Mouse (Mus musculus): ENCODE measurements around the gene Jsrp1. TPM values are rescaled to one million over a fixed set of nuclear protein-coding genes. Genes with fewer than 3 reads are reported as not detected.

The Jsrp1 gene
- polyA plus RNA-seq, 1 experiment: not detected

DNA sequence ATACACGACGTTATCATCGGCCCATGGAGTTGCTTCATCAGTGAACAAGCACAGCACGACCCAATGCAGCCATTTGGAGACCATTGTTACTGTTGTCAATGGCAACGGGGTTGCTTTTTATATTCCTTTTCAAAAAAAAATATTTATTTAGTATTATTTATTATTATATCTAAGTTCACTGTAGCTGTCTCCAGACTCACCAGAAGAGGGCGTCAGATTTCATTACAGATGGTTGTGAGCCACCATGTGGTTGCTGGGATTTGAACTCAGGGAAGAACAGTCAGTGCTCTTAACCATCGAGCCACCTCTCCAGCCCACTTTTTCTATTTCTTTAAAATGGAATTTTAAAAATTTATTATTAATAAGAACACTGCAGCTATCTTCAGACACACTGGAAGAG is 1.5 kb upstream of the Jsrp1 start:
- Histone ChIP-seq H3K4me3 (ENCODE audit: control insufficient read depth, insufficient read depth, low read length) (no peak overlapping the region), H3K27me3 (ENCODE audit: control insufficient read depth, insufficient read depth, low read length) (peaks cover 6% of the 10 kb centered on the region; the same call in 1 of the 2 replicates), H3K27ac (ENCODE audit: control insufficient read depth, insufficient read depth, low read length) (no peak overlapping the region), H3K4me1 (replicated peaks; ENCODE audit: control insufficient read depth, insufficient read depth, low read length) (no peaks in the 10 kb centered on the region), H3K36me3 (ENCODE audit: control insufficient read depth, insufficient read depth, low read length) (no peaks in the 10 kb centered on the region)
- 69% methylated on average over 7 of the region's 7 CpGs for WGBS
- no peak for DNase-seq
- TF ChIP-seq CTCF (IDR thresholded peaks at IDR 0.05; ENCODE audit: borderline replicate concordance, control insufficient read depth, extremely low read depth, insufficient read depth, low read length, poor library complexity) (no peak), POLR2A (IDR thresholded peaks at IDR 0.05; ENCODE audit: control insufficient read depth, extremely low read depth, insufficient read depth, low read length, poor library complexity) (no peak)

DNA sequence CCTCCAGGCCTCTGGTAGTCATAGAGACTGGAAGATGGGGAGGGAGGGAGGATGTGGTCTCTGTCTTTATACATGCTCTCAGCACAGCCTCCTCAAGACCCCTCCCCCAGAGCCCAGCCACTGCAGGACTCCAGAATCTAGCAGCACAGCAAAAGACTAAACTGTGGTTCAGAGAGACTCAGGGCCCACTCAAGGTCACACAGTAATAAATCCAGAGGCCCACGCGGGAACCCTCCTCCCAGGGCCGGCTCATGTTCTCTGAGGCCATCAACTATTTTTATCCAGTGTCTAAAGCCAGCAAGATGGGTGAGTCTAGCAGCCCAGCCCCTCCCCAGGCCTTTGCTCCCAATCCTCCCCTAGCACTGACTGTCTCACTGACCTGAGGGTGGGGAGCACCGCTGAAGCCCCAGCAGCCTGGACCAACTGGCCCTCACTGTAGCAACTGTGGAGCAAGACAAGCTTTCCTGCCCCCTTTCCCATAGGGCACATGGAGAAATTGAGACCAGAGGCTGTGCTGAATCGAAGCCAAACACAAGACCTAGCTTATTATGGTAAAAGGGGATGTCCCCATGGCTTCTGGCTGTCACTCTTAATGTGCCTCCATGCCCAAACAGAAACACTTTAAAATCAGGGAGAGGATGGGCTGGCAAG is 782 bp downstream of the Jsrp1 start:
- Histone ChIP-seq H3K27ac (ENCODE audit: control insufficient read depth, insufficient read depth, low read length) (no peak overlapping the region), H3K27me3 (ENCODE audit: control insufficient read depth, insufficient read depth, low read length) (peaks cover 21% of the 10 kb centered on the region), H3K36me3 (ENCODE audit: control insufficient read depth, insufficient read depth, low read length) (no peaks in the 10 kb centered on the region), H3K4me1 (replicated peaks; ENCODE audit: control insufficient read depth, insufficient read depth, low read length) (0 out of 2 replicates have a peak, but pooled peaks cover 3% of the 10 kb centered on the region), H3K4me3 (ENCODE audit: control insufficient read depth, insufficient read depth, low read length) (no peak overlapping the region)
- TF ChIP-seq POLR2A (IDR thresholded peaks at IDR 0.05; ENCODE audit: control insufficient read depth, extremely low read depth, insufficient read depth, low read length, poor library complexity) (no peak), CTCF (IDR thresholded peaks at IDR 0.05; ENCODE audit: borderline replicate concordance, control insufficient read depth, extremely low read depth, insufficient read depth, low read length, poor library complexity) (no peak)
- WGBS: 71% methylated on average over 5 of the region's 5 CpGs
- no peak for DNase-seq

DNA sequence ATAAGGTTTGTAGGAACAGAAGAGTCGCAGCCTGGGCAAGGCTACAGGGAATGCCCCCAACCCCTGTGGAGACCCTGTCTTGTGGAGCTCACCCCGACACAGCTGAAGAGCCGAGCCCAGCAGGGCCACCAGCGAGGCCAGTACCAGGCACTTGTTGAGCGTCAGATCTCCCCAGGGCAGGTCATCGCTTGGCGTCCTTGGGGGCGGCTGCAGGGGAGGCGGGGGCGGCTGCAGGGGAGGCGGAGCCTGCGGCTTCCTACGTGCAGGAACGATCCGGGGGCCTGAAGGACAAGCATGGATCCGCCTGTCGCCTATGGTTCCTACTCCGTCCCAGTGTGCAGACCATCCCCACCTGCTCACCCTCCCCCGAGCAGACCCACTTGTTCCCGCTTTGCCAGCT is 3.2 kb downstream of the Jsrp1 start:
- TF ChIP-seq CTCF (IDR thresholded peaks at IDR 0.05; ENCODE audit: borderline replicate concordance, control insufficient read depth, extremely low read depth, insufficient read depth, low read length, poor library complexity) (no peak), POLR2A (IDR thresholded peaks at IDR 0.05; ENCODE audit: control insufficient read depth, extremely low read depth, insufficient read depth, low read length, poor library complexity) (no peak)
- Histone ChIP-seq H3K27ac (ENCODE audit: control insufficient read depth, insufficient read depth, low read length) (no peak overlapping the region), H3K36me3 (ENCODE audit: control insufficient read depth, insufficient read depth, low read length) (no peaks in the 10 kb centered on the region), H3K4me3 (ENCODE audit: control insufficient read depth, insufficient read depth, low read length) (no peak overlapping the region), H3K27me3 (ENCODE audit: control insufficient read depth, insufficient read depth, low read length) (peaks cover 21% of the 10 kb centered on the region), H3K4me1 (replicated peaks; ENCODE audit: control insufficient read depth, insufficient read depth, low read length) (peaks cover 16% of the 10 kb centered on the region)
- WGBS: 41% methylated on average over 20 of the region's 20 CpGs
- DNase-seq: no peak

DNA sequence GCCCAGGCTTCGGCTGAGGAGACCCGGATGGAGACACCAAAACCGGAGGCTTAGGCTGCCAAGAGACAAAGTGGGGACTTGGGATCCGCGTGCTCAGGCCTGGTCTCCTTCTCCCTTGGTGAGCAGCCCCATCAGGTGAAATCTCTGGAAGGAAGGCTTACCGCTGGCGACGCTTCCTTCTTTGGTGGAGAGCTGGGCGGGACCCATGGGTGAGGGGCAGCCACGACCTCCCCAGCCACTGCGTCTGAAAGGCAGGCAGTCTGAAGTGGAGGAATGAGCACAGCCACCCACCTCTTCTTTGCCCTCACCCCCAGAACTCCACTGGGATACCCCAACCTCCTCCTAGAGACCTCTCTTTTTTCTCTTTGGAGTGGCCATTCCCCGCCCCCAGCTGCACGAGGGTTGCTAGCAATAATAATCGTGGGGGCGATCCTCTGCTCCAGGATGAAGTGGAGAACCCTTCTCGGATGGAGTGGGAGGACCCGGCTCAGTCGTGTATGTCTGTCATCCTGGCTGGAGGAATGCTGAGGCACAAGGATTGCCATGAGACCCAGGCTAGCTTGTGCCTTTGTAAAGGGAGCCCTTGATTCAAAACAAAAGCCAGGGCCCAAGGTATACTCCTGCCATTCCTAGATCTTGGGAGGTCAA is 4.2 kb downstream of the Jsrp1 start:
- no peak for TF ChIP-seq CTCF (IDR thresholded peaks at IDR 0.05; ENCODE audit: borderline replicate concordance, control insufficient read depth, extremely low read depth, insufficient read depth, low read length, poor library complexity)
- no peak for TF ChIP-seq POLR2A (IDR thresholded peaks at IDR 0.05; ENCODE audit: control insufficient read depth, extremely low read depth, insufficient read depth, low read length, poor library complexity)
- peaks cover 16% of the 10 kb centered on the region for H3K4me1 ChIP-seq (replicated peaks; ENCODE audit: control insufficient read depth, insufficient read depth, low read length)
- H3K4me3 ChIP-seq (ENCODE audit: control insufficient read depth, insufficient read depth, low read length): no peak overlapping the region
- 18% methylated on average over 18 of the region's 18 CpGs for WGBS
- H3K36me3 ChIP-seq (ENCODE audit: control insufficient read depth, insufficient read depth, low read length): peaks cover 1% of the 10 kb centered on the region; the same call in 1 of the 2 replicates
- H3K27me3 ChIP-seq (ENCODE audit: control insufficient read depth, insufficient read depth, low read length): peaks cover 21% of the 10 kb centered on the region
- no peak overlapping the region for H3K27ac ChIP-seq (ENCODE audit: control insufficient read depth, insufficient read depth, low read length)
- no peak for DNase-seq

DNA sequence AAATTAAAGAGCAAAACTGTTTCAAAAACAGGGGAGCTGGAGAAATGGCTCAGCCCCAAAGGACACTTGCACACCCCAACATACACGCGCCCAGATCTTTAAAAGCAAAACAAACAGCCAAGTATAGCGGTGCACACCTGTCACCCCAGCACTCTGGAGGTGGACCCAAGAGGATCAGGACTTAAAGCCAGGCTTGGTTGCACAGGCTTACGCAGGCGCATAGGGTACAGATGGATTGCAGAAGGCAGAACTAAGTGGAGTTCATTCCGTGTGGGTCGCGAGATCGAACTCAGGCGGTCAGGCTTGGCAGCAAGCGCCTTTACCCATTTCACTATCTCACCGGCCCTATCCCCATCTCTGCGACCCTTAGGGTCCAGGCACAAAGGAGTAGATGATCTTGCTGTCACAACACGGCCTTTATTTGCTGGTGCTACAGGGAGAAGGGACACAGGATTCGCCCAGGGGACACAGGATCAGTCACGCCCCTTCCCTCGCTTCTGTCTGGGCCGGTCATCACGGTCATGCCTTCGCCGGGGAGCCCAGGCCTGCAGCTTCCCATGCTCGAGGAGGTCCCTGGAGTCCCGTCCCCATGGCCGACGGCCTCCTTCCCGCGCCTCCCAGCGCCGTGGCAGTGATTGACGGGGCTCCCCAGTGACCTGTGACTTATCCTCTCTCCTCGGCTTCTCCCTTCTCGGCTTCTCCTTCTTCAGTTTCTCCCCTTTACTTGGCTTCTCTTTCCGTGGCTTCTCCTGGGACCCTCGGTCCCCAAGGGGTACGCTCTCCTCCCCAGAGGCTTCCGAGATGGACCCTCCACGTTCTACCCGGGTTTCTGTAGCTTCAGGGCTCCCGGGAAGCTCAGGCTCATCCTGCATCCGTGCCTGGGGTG is 5.0 kb downstream of the Jsrp1 start:
- TF ChIP-seq POLR2A (IDR thresholded peaks at IDR 0.05; ENCODE audit: control insufficient read depth, extremely low read depth, insufficient read depth, low read length, poor library complexity) (no peak), CTCF (IDR thresholded peaks at IDR 0.05; ENCODE audit: borderline replicate concordance, control insufficient read depth, extremely low read depth, insufficient read depth, low read length, poor library complexity) (no peak)
- no peak overlapping the region for H3K4me3 ChIP-seq (ENCODE audit: control insufficient read depth, insufficient read depth, low read length)

DNA sequence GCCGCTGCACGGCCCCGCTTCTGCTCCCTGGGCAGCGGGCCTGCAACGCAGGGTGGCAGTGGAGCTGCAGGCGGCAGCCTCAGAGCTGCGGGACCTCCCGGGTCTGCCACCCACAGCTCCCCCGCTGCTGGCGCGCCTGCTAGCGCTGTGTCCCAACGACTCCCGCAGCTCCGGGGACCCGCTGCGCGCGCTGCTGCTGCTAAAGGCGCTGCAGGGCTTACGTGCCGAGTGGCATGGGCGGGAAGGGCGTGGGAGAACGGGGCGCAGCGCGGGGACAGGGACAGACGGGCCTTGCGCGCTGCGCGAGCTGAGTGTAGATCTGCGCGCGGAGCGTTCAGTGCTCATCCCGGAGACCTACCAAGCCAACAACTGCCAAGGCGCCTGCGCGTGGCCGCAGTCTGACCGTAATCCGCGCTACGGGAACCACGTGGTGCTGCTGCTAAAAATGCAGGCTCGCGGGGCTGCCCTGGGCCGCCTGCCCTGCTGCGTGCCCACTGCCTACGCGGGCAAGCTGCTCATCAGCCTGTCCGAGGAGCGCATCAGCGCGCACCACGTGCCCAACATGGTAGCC is 6.2 kb downstream of the Jsrp1 start:
- H3K27me3 ChIP-seq (ENCODE audit: control insufficient read depth, insufficient read depth, low read length): peaks cover 21% of the 10 kb centered on the region
- no peak for DNase-seq
- H3K36me3 ChIP-seq (ENCODE audit: control insufficient read depth, insufficient read depth, low read length): peaks cover 19% of the 10 kb centered on the region
- TF ChIP-seq POLR2A (IDR thresholded peaks at IDR 0.05; ENCODE audit: control insufficient read depth, extremely low read depth, insufficient read depth, low read length, poor library complexity) (no peak), CTCF (IDR thresholded peaks at IDR 0.05; ENCODE audit: borderline replicate concordance, control insufficient read depth, extremely low read depth, insufficient read depth, low read length, poor library complexity) (no peak)
- H3K4me3 ChIP-seq (ENCODE audit: control insufficient read depth, insufficient read depth, low read length): peak overlapping the region; percentile 26
- peaks cover 16% of the 10 kb centered on the region for H3K4me1 ChIP-seq (replicated peaks; ENCODE audit: control insufficient read depth, insufficient read depth, low read length)
- no peak overlapping the region for H3K27ac ChIP-seq (ENCODE audit: control insufficient read depth, insufficient read depth, low read length)
- 1% methylated on average over 58 of the region's 58 CpGs for WGBS

More for the DNA sequence above, 5.0 kb downstream of the Jsrp1 start:
- Histone ChIP-seq H3K36me3 (ENCODE audit: control insufficient read depth, insufficient read depth, low read length) (peaks cover 9% of the 10 kb centered on the region), H3K4me1 (replicated peaks; ENCODE audit: control insufficient read depth, insufficient read depth, low read length) (peaks cover 16% of the 10 kb centered on the region), H3K27ac (ENCODE audit: control insufficient read depth, insufficient read depth, low read length) (no peak overlapping the region), H3K27me3 (ENCODE audit: control insufficient read depth, insufficient read depth, low read length) (peaks cover 21% of the 10 kb centered on the region)
- 37% methylated on average over 40 of the region's 40 CpGs for WGBS
- DNase-seq: no peak
